Mouse (Mus musculus): ENCODE measurements around the gene Tmem178b. TPM values are rescaled to one million over a fixed set of nuclear protein-coding genes. Genes with fewer than 3 reads are reported as not detected.

The Tmem178b gene
- total and polyA plus RNA-seq, 3 experiments: 0.16 TPM; not detected in 2

- ATAC-seq (ENCODE audit: extremely low read depth, insufficient number of reproducible peaks, low FRiP score, poor library complexity, severe bottlenecking) (no peak), DNase-seq (ENCODE audit: low spot score) (no peak)
- Histone ChIP-seq H3K9me3 (replicated peaks) (no peaks in the 10 kb centered on the region), H3K4me1 (ENCODE audit: insufficient read depth, low read depth, low read length) (no peaks in the 10 kb centered on the region), H3K4me3 (ENCODE audit: low read depth, low read length) (no peak overlapping the region), H3K27me3 (ENCODE audit: insufficient read depth, low read length) (peaks cover 4% of the 10 kb centered on the region), H3K36me3 (replicated peaks) (no peaks in the 10 kb centered on the region)
- TF ChIP-seq TAL1 (conservative IDR thresholded peaks at IDR 0.05; ENCODE audit: low read depth, low read length): no peak
- TF ChIP-seq GATA2 (IDR thresholded peaks at IDR 0.05; ENCODE audit: borderline replicate concordance, low read depth, low read length): no peak
- TF ChIP-seq CTCF (IDR thresholded peaks at IDR 0.05; ENCODE audit: low read depth, low read length): no peak
- no peak for TF ChIP-seq POLR2AphosphoS5 (IDR thresholded peaks at IDR 0.05; ENCODE audit: insufficient replicate concordance, low read depth, low read length)
- no peak for TF ChIP-seq GATA1 (IDR thresholded peaks at IDR 0.05; ENCODE audit: borderline replicate concordance, low read length)
Measured at GRCm38 (mm10) chr6:40300707-40301106, 427.6 kb downstream of the Tmem178b start.

DNA sequence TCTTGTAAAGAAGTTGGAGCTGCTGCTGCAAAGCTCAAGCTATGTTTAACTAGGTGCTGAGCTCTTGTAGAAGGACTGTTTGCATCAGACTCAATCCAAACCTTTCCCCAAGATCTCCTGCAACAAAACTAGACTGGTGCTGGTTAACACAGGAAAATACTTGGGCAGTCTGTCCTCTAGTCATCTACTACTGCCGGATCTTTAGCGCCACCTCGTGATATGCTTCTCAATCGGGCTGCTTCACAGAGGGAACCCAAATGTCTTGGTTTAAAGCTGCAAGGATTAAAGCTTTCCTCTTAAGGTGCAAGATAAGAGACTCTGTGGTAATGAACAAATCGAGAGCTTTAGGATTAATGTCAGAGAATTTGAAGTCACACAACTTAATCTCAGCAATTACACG lies 430.3 kb downstream of the Tmem178b start:
- no peak for TF ChIP-seq TAL1 (conservative IDR thresholded peaks at IDR 0.05; ENCODE audit: low read depth, low read length)
- TF ChIP-seq GATA1 (IDR thresholded peaks at IDR 0.05; ENCODE audit: borderline replicate concordance, low read length): no peak
- TF ChIP-seq GATA2 (IDR thresholded peaks at IDR 0.05; ENCODE audit: borderline replicate concordance, low read depth, low read length): no peak
- no peak for TF ChIP-seq POLR2AphosphoS5 (IDR thresholded peaks at IDR 0.05; ENCODE audit: insufficient replicate concordance, low read depth, low read length)
- no peak for TF ChIP-seq CTCF (IDR thresholded peaks at IDR 0.05; ENCODE audit: low read depth, low read length)
- no peaks in the 10 kb centered on the region for H3K4me1 ChIP-seq (ENCODE audit: insufficient read depth, low read depth, low read length)
- no peaks in the 10 kb centered on the region for H3K9me3 ChIP-seq (replicated peaks)
- H3K36me3 ChIP-seq (replicated peaks): no peaks in the 10 kb centered on the region
- H3K4me3 ChIP-seq (ENCODE audit: low read depth, low read length): no peak overlapping the region
- ATAC-seq (ENCODE audit: extremely low read depth, insufficient number of reproducible peaks, low FRiP score, poor library complexity, severe bottlenecking): no peak
- H3K27me3 ChIP-seq (ENCODE audit: insufficient read depth, low read length): peaks cover 11% of the 10 kb centered on the region
- no peak for DNase-seq (ENCODE audit: low spot score)

Other genes starting within 250 kb of the Tmem178b start
- gene Braf, start 147.8 kb upstream of the Tmem178b start, total RNA-seq (2014; fragmentation: Nextera tagmentation): 42.5 and 45.4 TPM in 2 replicates
- 10.4 and 12.7 TPM in 2 replicates for gene Braf, start 147.8 kb upstream of the Tmem178b start, total RNA-seq (2017)
- gene Braf, start 147.8 kb upstream of the Tmem178b start, polyA plus RNA-seq (2012): 1.6 and 1.9 TPM in 2 replicates
- 40.6 and 42.7 TPM in 2 replicates for gene Mrps33, start 62.3 kb upstream of the Tmem178b start, total RNA-seq (2014; fragmentation: Nextera tagmentation)
- gene Mrps33, start 62.3 kb upstream of the Tmem178b start, total RNA-seq (2017): 71.5 and 75.4 TPM in 2 replicates
- gene Mrps33, start 62.3 kb upstream of the Tmem178b start, polyA plus RNA-seq (2012): 6.5 and 8.9 TPM in 2 replicates